Mouse (Mus musculus) thymus, postnatal 36 days (tissue): Measurements from ENCODE around the gene Tmem117.

Source experiments
- DNase-seq, 2 experiments: peaks; one replicate each; pipeline ENCODE4 v3.0.0; 2022; ENCODE audit warnings: mixed read lengths in 2 of 2

Gene Tmem117

GRCm38 (mm10) chr15:94771691-94772090, 142.7 kb downstream of the Tmem117 start:
- DNase-seq = no peak

GRCm38 (mm10) chr15:94776119-94777069, 147.4 kb downstream of the Tmem117 start:
- no peak for DNase-seq

- no peak for DNase-seq
Observed at GRCm38 (mm10) chr15:94781556-94781955, 152.5 kb downstream of the Tmem117 start.

GRCm38 (mm10) chr15:94793455-94793854, 164.4 kb downstream of the Tmem117 start:
- DNase-seq = no peak

- no peak for DNase-seq
Observed at GRCm38 (mm10) chr15:94795484-94795883, 166.5 kb downstream of the Tmem117 start.

- no peak for DNase-seq
Observed at GRCm38 (mm10) chr15:94798236-94798635, 169.2 kb downstream of the Tmem117 start.

- no peak for DNase-seq
Observed at GRCm38 (mm10) chr15:94801462-94801861, 172.4 kb downstream of the Tmem117 start.

GRCm38 (mm10) chr15:94802820-94803219, 173.8 kb downstream of the Tmem117 start:
- no peak for DNase-seq

GRCm38 (mm10) chr15:94803624-94804342, 174.8 kb downstream of the Tmem117 start:
- DNase-seq = no peak

GRCm38 (mm10) chr15:94806005-94806404, 177.0 kb downstream of the Tmem117 start:
- no peak for DNase-seq

GRCm38 (mm10) chr15:94811550-94811949, 182.5 kb downstream of the Tmem117 start:
- DNase-seq = no peak

- no peak for DNase-seq
Observed at GRCm38 (mm10) chr15:94814213-94815100, 185.4 kb downstream of the Tmem117 start.

GRCm38 (mm10) chr15:94835634-94836033, 206.6 kb downstream of the Tmem117 start:
- DNase-seq = no peak

- no peak for DNase-seq
Observed at GRCm38 (mm10) chr15:94838646-94839045, 209.6 kb downstream of the Tmem117 start.

- DNase-seq = no peak
Observed at GRCm38 (mm10) chr15:94847501-94847900, 218.5 kb downstream of the Tmem117 start.

GRCm38 (mm10) chr15:94859641-94860040, 230.6 kb downstream of the Tmem117 start:
- DNase-seq = no peak

- DNase-seq = no peak
Observed at GRCm38 (mm10) chr15:94861173-94861572, 232.1 kb downstream of the Tmem117 start.

- no peak for DNase-seq
Observed at GRCm38 (mm10) chr15:94864134-94864533, 235.1 kb downstream of the Tmem117 start.

- no peak for DNase-seq
Observed at GRCm38 (mm10) chr15:94868372-94868771, 239.3 kb downstream of the Tmem117 start.

GRCm38 (mm10) chr15:94885026-94885425, 256.0 kb downstream of the Tmem117 start:
- DNase-seq = no peak

- DNase-seq = no peak
Observed at GRCm38 (mm10) chr15:94893201-94893600, 264.2 kb downstream of the Tmem117 start.

- no peak for DNase-seq
Observed at GRCm38 (mm10) chr15:94894086-94894485, 265.1 kb downstream of the Tmem117 start.

GRCm38 (mm10) chr15:94895681-94896080, 266.6 kb downstream of the Tmem117 start:
- no peak for DNase-seq
